In genomic region chr4:127168914-127169345, GRCm38 (mm10) we compare ENCODE assay signal across 7 mouse cellular contexts. TPM values are rescaled to one million over a fixed set of nuclear protein-coding genes. Genes with fewer than 3 reads are reported as not detected.
A peak's percentile ranks its signal among the peaks of the same experiment; 100 is the strongest.
DNase-seq lines count a peak whose midpoint lies in the region; ATAC-seq and TF ChIP-seq lines count a peak whose summit lies in the region.

Gene Dlgap3, plus strand, starts transcription at chr4:127169204.

- WGBS in heart, embryonic 12.5 days: under 1% methylated on average over 62 of the region's 67 CpGs
- WGBS in stomach, postnatal 0 days: 2% methylated on average over 29 of the region's 67 CpGs

- peak within 1 kb of the TSS; percentile 67 for H3K9ac ChIP-seq in heart, embryonic 12.5 days
- peak within 1 kb of the TSS; percentile 53; the same call in 1 of the 2 replicates for H3K9ac ChIP-seq in stomach, postnatal 0 days (ENCODE audit: low read length)

- no peaks in the 10 kb centered on the region for H3K36me3 ChIP-seq in heart, embryonic 12.5 days
- no peaks in the 10 kb centered on the region for H3K36me3 ChIP-seq in stomach, postnatal 0 days (ENCODE audit: control insufficient read depth, insufficient read depth, low read length)

- peak within 1 kb of the TSS; percentile 100 for H3K4me2 ChIP-seq in heart, embryonic 12.5 days
- H3K4me2 ChIP-seq in stomach, postnatal 0 days (replicated peaks; ENCODE audit: low read depth): peak within 1 kb of the TSS; percentile 99

- H3K27ac ChIP-seq in heart, embryonic 12.5 days (ENCODE audit: poor library complexity, severe bottlenecking): no peak within 1 kb of the TSS
- no peak within 1 kb of the TSS for H3K27ac ChIP-seq in stomach, postnatal 0 days (replicated peaks)

- DNase-seq in thymus, postnatal 14 days: peak; percentile 27
- no peak for DNase-seq in thymus, postnatal 0 days (ENCODE audit: low spot score)
- peak; percentile 73 to 85 for DNase-seq in cerebellum, postnatal 14 days
- DNase-seq in layer of hippocampus, postnatal 14 days (ENCODE audit: low spot score in 2 of 2): no peak
- DNase-seq in lung, postnatal 14 days: peak; percentile 26
- peak; percentile 42 for DNase-seq in stomach, postnatal 0 days (ENCODE audit: low spot score)

- H3K27me3 ChIP-seq in heart, embryonic 12.5 days (replicated peaks): peaks cover 78% of the 10 kb centered on the region
- H3K27me3 ChIP-seq in stomach, postnatal 0 days (ENCODE audit: control insufficient read depth, insufficient read depth, low read length): peaks cover 5% of the 10 kb centered on the region; the same call in 1 of the 2 replicates

- no peak for TF ChIP-seq CTCF in stomach, postnatal 0 days (IDR thresholded peaks at IDR 0.05; ENCODE audit: low read depth)

- ATAC-seq in heart, embryonic 12.5 days (ENCODE audit: insufficient number of reproducible peaks, low FRiP score): peak; percentile 71
- ATAC-seq in stomach, postnatal 0 days (ENCODE audit: low FRiP score, low TSS enrichment): peak; percentile 60

- peaks cover 16% of the 10 kb centered on the region for H3K4me1 ChIP-seq in heart, embryonic 12.5 days (replicated peaks)
- H3K4me1 ChIP-seq in stomach, postnatal 0 days (replicated peaks; ENCODE audit: control insufficient read depth, insufficient read depth): 0 out of 2 replicates have a peak, but pooled peaks cover 3% of the 10 kb centered on the region

- TF ChIP-seq EP300 in stomach, postnatal 0 days (optimal IDR thresholded peaks at IDR 0.05): no peak

- no peaks in the 10 kb centered on the region for H3K9me3 ChIP-seq in heart, embryonic 12.5 days (replicated peaks)
- no peaks in the 10 kb centered on the region for H3K9me3 ChIP-seq in stomach, postnatal 0 days (ENCODE audit: control insufficient read depth, low read length)

- peak within 1 kb of the TSS; percentile 77 for H3K4me3 ChIP-seq in heart, embryonic 12.5 days
- peak within 1 kb of the TSS; percentile 66 for H3K4me3 ChIP-seq in stomach, postnatal 0 days (ENCODE audit: low read depth, low read length)

RNA-seq across cellular contexts. Expression of gene Dlgap3, which starts in this region (rescaled TPM):
- 0.55 and 0.80 TPM in 2 replicates for polyA plus RNA-seq in thymus, postnatal 0 days (2015; fragmentation: Nextera tagmentation; extraction: Ambion mirVana)
- polyA plus RNA-seq in heart, embryonic 12.5 days (2016; fragmentation: Nextera tagmentation; extraction: Ambion mirVana): 0.73 and 0.95 TPM in 2 replicates
- 100 to 1,000 TPM; 283 TPM for total RNA-seq in layer of hippocampus, postnatal 14 days (2021)
- 0.45 and 0.47 TPM in 2 replicates for polyA plus RNA-seq in stomach, postnatal 0 days (2015; fragmentation: Nextera tagmentation; extraction: Ambion mirVana)

Comparison
In these comparisons a context has a peak if more than half of its experiments do, and no peak if none do; other contexts are left out.
1. DNase-seq: peak in thymus, postnatal 14 days (single experiment), cerebellum, postnatal 14 days (2 of 2) and lung, postnatal 14 days (single experiment); none in thymus, postnatal 0 days (single experiment) and layer of hippocampus, postnatal 14 days (0 of 2).
2. Peak in ATAC-seq, H3K4me3 ChIP-seq, H3K9ac ChIP-seq and H3K4me2 ChIP-seq in heart, embryonic 12.5 days; RNA of the gene not detected or under 1 TPM.
3. Peak in DNase-seq, ATAC-seq, H3K4me3 ChIP-seq, H3K9ac ChIP-seq and H3K4me2 ChIP-seq in stomach, postnatal 0 days; RNA of the gene not detected or under 1 TPM.